Mouse (Mus musculus): ENCODE data around the gene Mup18.
"Not testable (repeated sequence)": the region's sequence is repeated elsewhere in the genome, so short reads cannot be mapped to it uniquely, and the experiment has no call there.

Mup18 gene

GRCm38 (mm10) chr4:61674036-61674435, at the start of gene Mup18:
Mup18 (minus strand) TSS chr4:61674136.
- DNase-seq (ENCODE audit: low read depth in 2 of 2, low spot score in 2 of 2): not testable (repeated sequence)

- DNase-seq (ENCODE audit: low read depth in 2 of 2, low spot score in 2 of 2): not testable (repeated sequence)
Observed at GRCm38 (mm10) chr4:61714296-61714695, 40.4 kb upstream of the Mup18 start.
